Mouse (Mus musculus) small intestine, adult 2 months (tissue): ENCODE measurements at regions not wholly inside any gene's neighbourhood (a gene's known extent, or its start where the extent isn't known, plus 50 kb on each side); places are given as distances from the start of the nearest gene placed in this dataset.

Source experiments
- CTCF ChIP-seq: fragments of 200-500 bp; IDR thresholded peaks from 2 replicates; pipeline ENCODE4 v1.5.1; 2012; ENCODE audit warnings: low read depth, mild to moderate bottlenecking, control low read depth, inconsistent platforms, low read length, moderate library complexity, mixed read lengths; ENCODE audit not compliant: insufficient replicate concordance, insufficient read length; ENCODE audit errors: extremely low read depth
- POLR2A ChIP-seq: fragments of 200-500 bp; IDR thresholded peaks from 2 replicates; pipeline ENCODE4 v1.6.1; 2012; ENCODE audit warnings: low read depth, mild to moderate bottlenecking, control low read depth, inconsistent platforms, low read length, moderate library complexity

- TF ChIP-seq CTCF = no peak
- no peak for TF ChIP-seq POLR2A
Observed at GRCm38 (mm10) chr7:58367384-58367783, 288.6 kb upstream of the Atp10a start.
